Comparison of ENCODE assay signal across 11 mouse cellular contexts in the genomic region with DNA sequence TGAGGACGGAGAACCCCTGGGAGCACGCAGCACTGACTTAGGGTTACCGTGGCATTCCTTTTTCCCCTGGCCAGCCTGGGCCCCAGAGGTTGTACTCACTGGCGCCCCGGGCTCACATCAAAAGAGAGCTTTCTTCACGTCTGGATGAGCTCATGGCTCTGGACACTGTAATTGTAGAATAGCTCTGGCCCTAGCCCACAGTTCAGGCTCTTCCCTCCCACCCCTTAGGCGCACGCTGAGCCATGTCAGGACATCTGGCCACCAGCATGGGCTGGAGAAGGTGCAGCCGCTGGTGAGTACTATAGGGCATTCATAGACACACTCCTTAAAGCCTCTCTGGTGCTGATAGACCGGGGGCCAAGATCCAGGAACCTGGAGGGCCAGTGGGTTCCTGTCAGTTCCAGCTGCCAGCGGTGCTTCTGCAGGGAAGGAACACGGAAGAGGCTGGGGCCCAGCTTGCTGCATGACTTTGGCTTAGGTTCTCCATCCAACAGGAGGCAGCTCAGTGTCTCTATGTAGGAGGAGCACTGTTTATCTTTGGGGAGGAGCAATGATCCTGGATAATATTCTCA.
A peak's percentile ranks its signal among the peaks of the same experiment; 100 is the strongest.
DNase-seq lines count a peak whose midpoint lies in the region; ATAC-seq and TF ChIP-seq lines count a peak whose summit lies in the region.
"Had no signal": no experiment of that assay in that cellular context is flagged by ENCODE, and none has a peak within 500 bp of the region (broad histone marks: within the 10 kb centered on the region; RNA-seq: fewer than 3 reads in every experiment).

No protein-coding gene starts in this region.

- H3K4me2 ChIP-seq in midbrain, embryonic 13.5 days (replicated peaks): no peak overlapping the region
- no peak overlapping the region for H3K4me2 ChIP-seq in midbrain, embryonic 15.5 days
- peak overlapping the region; percentile 11; the same call in 1 of the 2 replicates for H3K4me2 ChIP-seq in heart, embryonic 14.5 days (ENCODE audit: low read length)

- 51% methylated on average over 12 of the region's 12 CpGs for WGBS in heart, embryonic 10.5 days
- WGBS in midbrain, embryonic 13.5 days: 67% methylated on average over 12 of the region's 12 CpGs
- WGBS in midbrain, embryonic 15.5 days: 64% methylated on average over 12 of the region's 12 CpGs
- WGBS in heart, embryonic 14.5 days: 25% methylated on average over 12 of the region's 12 CpGs
- WGBS in small intestine, adult 2 months: 73% methylated on average over 12 of the region's 12 CpGs

- H3K4me1 ChIP-seq in heart, embryonic 10.5 days: peaks cover 48% of the 10 kb centered on the region
- peaks cover 20% of the 10 kb centered on the region for H3K4me1 ChIP-seq in midbrain, embryonic 13.5 days (replicated peaks)
- peaks cover 11% of the 10 kb centered on the region; the same call in 1 of the 2 replicates for H3K4me1 ChIP-seq in midbrain, embryonic 15.5 days
- peaks cover 31 to 35% of the 10 kb centered on the region in 2 experiments for H3K4me1 ChIP-seq in heart, embryonic 14.5 days (ENCODE audit: control insufficient read depth in 2 of 2, insufficient read depth in 2 of 2, low read length in 2 of 2)
- H3K4me1 ChIP-seq in small intestine, adult 2 months (ENCODE audit: control insufficient read depth, insufficient read depth, insufficient read length, low read length): peaks cover 5% of the 10 kb centered on the region

- H3K4me3 ChIP-seq in heart, embryonic 10.5 days: no peak overlapping the region
- H3K4me3 ChIP-seq in midbrain, embryonic 13.5 days (replicated peaks): no peak overlapping the region
- H3K4me3 ChIP-seq in midbrain, embryonic 15.5 days: no peak overlapping the region
- no peak overlapping the region for H3K4me3 ChIP-seq in heart, embryonic 14.5 days (ENCODE audit: control insufficient read depth in 1 of 2, insufficient read depth in 1 of 2, low read depth in 1 of 2, low read length in 2 of 2)
- H3K4me3 ChIP-seq in small intestine, adult 2 months (ENCODE audit: low read depth, low read length): no peak overlapping the region
- H3K4me3 ChIP-seq: heart, adult 2 months; left cerebral cortex, adult 2 months had no signal

- H3K9ac ChIP-seq in midbrain, embryonic 13.5 days (replicated peaks): no peak overlapping the region
- no peak overlapping the region for H3K9ac ChIP-seq in midbrain, embryonic 15.5 days
- H3K9ac ChIP-seq in heart, embryonic 14.5 days (ENCODE audit: low read length): no peak overlapping the region

- no peaks in the 10 kb centered on the region for H3K36me3 ChIP-seq in heart, embryonic 10.5 days
- H3K36me3 ChIP-seq in midbrain, embryonic 13.5 days: no peaks in the 10 kb centered on the region
- H3K36me3 ChIP-seq in midbrain, embryonic 15.5 days (replicated peaks): no peaks in the 10 kb centered on the region
- H3K36me3 ChIP-seq in heart, embryonic 14.5 days (ENCODE audit: control insufficient read depth, insufficient read depth, low read length): no peaks in the 10 kb centered on the region
- no peaks in the 10 kb centered on the region for H3K36me3 ChIP-seq in small intestine, adult 2 months (ENCODE audit: control insufficient read depth, insufficient read depth, low read length)

- H3K9me3 ChIP-seq in heart, embryonic 10.5 days: no peaks in the 10 kb centered on the region
- H3K9me3 ChIP-seq in midbrain, embryonic 13.5 days: no peaks in the 10 kb centered on the region
- no peaks in the 10 kb centered on the region for H3K9me3 ChIP-seq in midbrain, embryonic 15.5 days
- no peaks in the 10 kb centered on the region for H3K9me3 ChIP-seq in heart, embryonic 14.5 days (ENCODE audit: control insufficient read depth, low read length)

- no peaks in the 10 kb centered on the region for H3K27me3 ChIP-seq in heart, embryonic 10.5 days (ENCODE audit: insufficient read depth, poor library complexity, severe bottlenecking)
- H3K27me3 ChIP-seq in midbrain, embryonic 13.5 days: no peaks in the 10 kb centered on the region
- H3K27me3 ChIP-seq in midbrain, embryonic 15.5 days (replicated peaks): no peaks in the 10 kb centered on the region
- H3K27me3 ChIP-seq in heart, embryonic 14.5 days (ENCODE audit: control insufficient read depth, insufficient read depth, low read length): no peaks in the 10 kb centered on the region
- H3K27me3 ChIP-seq in small intestine, adult 2 months (ENCODE audit: control insufficient read depth, insufficient read depth, low read length): no peaks in the 10 kb centered on the region

- peak; percentile 27 for ATAC-seq in midbrain, embryonic 13.5 days
- ATAC-seq in midbrain, embryonic 15.5 days (replicated peaks): no peak
- ATAC-seq in heart, embryonic 14.5 days (ENCODE audit: insufficient number of reproducible peaks, insufficient read depth, low FRiP score, low read depth): no peak

- intact Hi-C loops in heart, postnatal 25 days (cut with DNase I): no loop called here

- DNase-seq in heart, embryonic 10.5 days (ENCODE audit: low spot score): no peak
- no peak for DNase-seq in heart, postnatal 25 days (ENCODE audit: low spot score)
- DNase-seq in adrenal gland, postnatal 25 days: no peak
- no peak for DNase-seq in frontal cortex, postnatal 14 days (ENCODE audit: low spot score in 2 of 2)
- DNase-seq: adrenal gland, postnatal 10 days had no signal

- peak overlapping the region; percentile 83 for H3K27ac ChIP-seq in heart, embryonic 10.5 days
- no peak overlapping the region for H3K27ac ChIP-seq in midbrain, embryonic 13.5 days
- H3K27ac ChIP-seq in midbrain, embryonic 15.5 days: no peak overlapping the region
- peak overlapping the region; percentile 52 to 82 for H3K27ac ChIP-seq in heart, embryonic 14.5 days (replicated peaks in 1 of 2; ENCODE audit: control insufficient read depth in 1 of 2, insufficient read depth in 1 of 2, low read depth in 2 of 2, low read length in 2 of 2)
- peak overlapping the region; percentile 23; the same call in 1 of the 2 replicates for H3K27ac ChIP-seq in small intestine, adult 2 months (ENCODE audit: insufficient read depth, low read depth, low read length)
- H3K27ac ChIP-seq: left cerebral cortex, adult 2 months had no signal

- TF ChIP-seq CTCF in small intestine, adult 2 months (IDR thresholded peaks at IDR 0.05; ENCODE audit: extremely low read depth, insufficient read length, insufficient replicate concordance, low read depth, low read length): no peak

- no peak for TF ChIP-seq POLR2A in small intestine, adult 2 months (IDR thresholded peaks at IDR 0.05; ENCODE audit: low read depth, low read length)

Comparison
In these comparisons a context has a peak if more than half of its experiments do, and no peak if none do; other contexts are left out.
1. H3K27ac ChIP-seq: peak in heart, embryonic 10.5 days (single experiment), heart, embryonic 14.5 days (2 of 2) and small intestine, adult 2 months (single experiment); none in midbrain, embryonic 13.5 days (single experiment) and midbrain, embryonic 15.5 days (single experiment).